Mouse (Mus musculus) urinary bladder, adult 2 months (tissue): ENCODE data around the gene Nanos3. TPM values are rescaled to one million over a fixed set of nuclear protein-coding genes. Genes with fewer than 3 reads are reported as not detected.

ENCODE experiments used
- DNase-seq: peaks from one replicate; pipeline ENCODE4 v3.0.0; 2022; ENCODE audit warnings: low spot score
- polyA plus RNA-seq: library from polyadenylated mRNA; depleted of rRNA; stranded (reverse); fragments of >200 nt; gene quantifications from 2 replicates; pipeline ENCODE4 v1.2.3, GENCODE M21; 2012; rRNA removed

Gene Nanos3
- polyA plus RNA-seq, 1 experiment: not detected

GRCm38 (mm10) chr8:84127202-84127901, 57.7 kb downstream of the Nanos3 start:
- no peak for DNase-seq

GRCm38 (mm10) chr8:84126742-84127141, 58.3 kb downstream of the Nanos3 start:
- DNase-seq: no peak

GRCm38 (mm10) chr8:84125656-84126055, 59.4 kb downstream of the Nanos3 start, which contains the start of gene Podnl1:
Gene Podnl1 (plus strand): TSS chr8:84125989.
- DNase-seq: no peak

Other genes with a start within 250 kb of the Nanos3 start
- 0.69 and 0.96 TPM in 2 replicates for gene Gm10644, start 230.0 kb downstream of the Nanos3 start, polyA plus RNA-seq
- gene Asf1b, start 229.7 kb downstream of the Nanos3 start, polyA plus RNA-seq: 2.3 and 3.1 TPM in 2 replicates
- 74.4 and 81.2 TPM in 2 replicates for gene Prkaca, start 212.2 kb downstream of the Nanos3 start, polyA plus RNA-seq
- gene Samd1, start 187.5 kb downstream of the Nanos3 start, polyA plus RNA-seq: 34.5 and 36.0 TPM in 2 replicates
- 0.18 and 0.19 TPM in 2 replicates for gene 1700067K01Rik, start 183.7 kb downstream of the Nanos3 start, polyA plus RNA-seq
- 0.14 and 0.15 TPM in 2 replicates for gene 2210011C24Rik, start 173.0 kb downstream of the Nanos3 start, polyA plus RNA-seq
- gene Palm3, start 163.7 kb downstream of the Nanos3 start, polyA plus RNA-seq: 0.21 and 0.24 TPM in 2 replicates
- gene Il27ra, start 142.6 kb downstream of the Nanos3 start, polyA plus RNA-seq: 2.0 and 2.1 TPM in 2 replicates
- 0.21 and 0.30 TPM in 2 replicates for gene Rln3, start 140.2 kb downstream of the Nanos3 start, polyA plus RNA-seq
- gene Gm10643, start 120.1 kb downstream of the Nanos3 start, polyA plus RNA-seq: 2.0 and 2.3 TPM in 2 replicates
- 8.0 and 11.0 TPM in 2 replicates for gene Rfx1, start 118.4 kb downstream of the Nanos3 start, polyA plus RNA-seq
- gene Dcaf15, start 80.4 kb downstream of the Nanos3 start, polyA plus RNA-seq: 20.4 and 26.6 TPM in 2 replicates
- gene Podnl1, start 59.2 kb downstream of the Nanos3 start, polyA plus RNA-seq: 0.66 and 1.1 TPM in 2 replicates
- 18.5 and 22.3 TPM in 2 replicates for gene Cc2d1a, start 37.3 kb downstream of the Nanos3 start, polyA plus RNA-seq
- gene 4930432K21Rik, start 37.2 kb downstream of the Nanos3 start, polyA plus RNA-seq: 0.62 and 0.74 TPM in 2 replicates
- gene Zswim4, start 51.8 kb upstream of the Nanos3 start, polyA plus RNA-seq: 8.6 and 9.2 TPM in 2 replicates
- gene D8Ertd738e, start 64.5 kb upstream of the Nanos3 start, polyA plus RNA-seq: 183 and 196 TPM in 2 replicates
- 41.1 and 47.3 TPM in 2 replicates for gene Mri1, start 72.1 kb upstream of the Nanos3 start, polyA plus RNA-seq
- 33.1 and 35.3 TPM in 2 replicates for gene Ccdc130, start 85.2 kb upstream of the Nanos3 start, polyA plus RNA-seq
- 5.0 and 6.7 TPM in 2 replicates for gene Cacna1a, start 203.2 kb upstream of the Nanos3 start, polyA plus RNA-seq